Mouse (Mus musculus): ENCODE results near the gene Foxn3. TPM values are rescaled to one million over a fixed set of nuclear protein-coding genes. Genes with fewer than 3 reads are reported as not detected.

Foxn3 gene
- polyA plus RNA-seq, 1 experiment from 2014 or later: 68.8 TPM

- Histone ChIP-seq H3K27me3 (ENCODE audit: low read depth, poor library complexity, severe bottlenecking) (no peaks in the 10 kb centered on the region), H3K9me3 (replicated peaks) (no peaks in the 10 kb centered on the region), H3K36me3 (peaks cover 23% of the 10 kb centered on the region), H3K4me3 (no peak overlapping the region), H3K27ac (no peak overlapping the region), H3K4me1 (peaks cover 81% of the 10 kb centered on the region)
- no peak for DNase-seq (ENCODE audit: low spot score)
- WGBS: 4% methylated on average over 3 of the region's 3 CpGs
Measured at GRCm38 (mm10) chr12:99342160-99342559, 221.2 kb downstream of the Foxn3 start.

- peaks cover 23% of the 10 kb centered on the region for H3K36me3 ChIP-seq
- peaks cover 81% of the 10 kb centered on the region for H3K4me1 ChIP-seq
- no peaks in the 10 kb centered on the region for H3K27me3 ChIP-seq (ENCODE audit: low read depth, poor library complexity, severe bottlenecking)
- H3K27ac ChIP-seq: no peak overlapping the region
- DNase-seq (ENCODE audit: low spot score): no peak
- WGBS: 68% methylated on average over 7 of the region's 7 CpGs
- H3K4me3 ChIP-seq: no peak overlapping the region
- H3K9me3 ChIP-seq (replicated peaks): no peaks in the 10 kb centered on the region
Measured at GRCm38 (mm10) chr12:99341751-99342150, 221.6 kb downstream of the Foxn3 start.

- peaks cover 23% of the 10 kb centered on the region for H3K36me3 ChIP-seq
- H3K4me3 ChIP-seq: no peak overlapping the region
- H3K27me3 ChIP-seq (ENCODE audit: low read depth, poor library complexity, severe bottlenecking): no peaks in the 10 kb centered on the region
- H3K27ac ChIP-seq: no peak overlapping the region
- H3K4me1 ChIP-seq: peaks cover 81% of the 10 kb centered on the region
- no peak for DNase-seq (ENCODE audit: low spot score)
- WGBS: 85% methylated on average over 13 of the region's 13 CpGs
- H3K9me3 ChIP-seq (replicated peaks): no peaks in the 10 kb centered on the region
Measured at GRCm38 (mm10) chr12:99340418-99341182, 222.8 kb downstream of the Foxn3 start.

DNA sequence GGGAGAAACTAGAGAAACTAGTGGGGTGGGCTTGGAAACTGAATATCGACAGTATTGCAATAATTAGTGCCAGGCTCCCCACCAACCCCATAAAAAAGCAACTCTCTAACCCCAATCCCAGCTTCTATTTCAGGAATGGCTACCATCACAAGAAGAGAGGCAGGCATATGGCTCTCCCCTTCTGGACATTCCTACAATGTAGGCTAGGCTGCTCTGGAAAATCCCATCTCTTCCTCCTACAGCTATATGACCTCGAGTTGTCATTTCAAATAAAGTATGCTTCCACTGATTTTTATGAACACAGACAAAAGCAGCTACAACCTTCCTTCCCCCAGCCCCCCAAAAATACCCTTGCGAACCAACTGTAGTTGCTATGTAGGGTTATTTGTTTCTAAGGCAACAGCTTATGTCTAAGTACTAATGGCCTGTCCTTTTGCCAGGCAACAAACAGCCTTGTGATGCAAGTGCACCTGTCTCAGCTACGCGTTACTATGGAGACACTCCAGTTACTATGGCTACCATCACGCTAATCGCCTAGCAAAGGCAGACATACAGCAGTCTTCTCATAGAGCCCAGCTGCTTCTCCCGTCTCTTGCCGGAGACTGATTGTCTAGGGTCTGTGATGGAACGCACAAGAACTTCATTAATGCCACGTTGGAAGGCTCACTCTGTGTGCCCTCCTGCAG lies 223.6 kb downstream of the Foxn3 start:
- Histone ChIP-seq H3K4me3 (no peak overlapping the region), H3K27me3 (ENCODE audit: low read depth, poor library complexity, severe bottlenecking) (no peaks in the 10 kb centered on the region), H3K9me3 (replicated peaks) (no peaks in the 10 kb centered on the region), H3K4me1 (peaks cover 75% of the 10 kb centered on the region), H3K27ac (no peak overlapping the region), H3K36me3 (peaks cover 23% of the 10 kb centered on the region)
- no peak for DNase-seq (ENCODE audit: low spot score)
- WGBS: 90% methylated on average over 11 of the region's 11 CpGs

GRCm38 (mm10) chr12:99338754-99339153 lies 224.6 kb downstream of the Foxn3 start:
- no peak for DNase-seq (ENCODE audit: low spot score)
- Histone ChIP-seq H3K27ac (no peak overlapping the region), H3K27me3 (ENCODE audit: low read depth, poor library complexity, severe bottlenecking) (no peaks in the 10 kb centered on the region), H3K4me1 (peaks cover 66% of the 10 kb centered on the region), H3K36me3 (peaks cover 23% of the 10 kb centered on the region), H3K4me3 (no peak overlapping the region), H3K9me3 (replicated peaks) (no peaks in the 10 kb centered on the region)
- WGBS: 78% methylated on average over 2 of the region's 2 CpGs

DNA sequence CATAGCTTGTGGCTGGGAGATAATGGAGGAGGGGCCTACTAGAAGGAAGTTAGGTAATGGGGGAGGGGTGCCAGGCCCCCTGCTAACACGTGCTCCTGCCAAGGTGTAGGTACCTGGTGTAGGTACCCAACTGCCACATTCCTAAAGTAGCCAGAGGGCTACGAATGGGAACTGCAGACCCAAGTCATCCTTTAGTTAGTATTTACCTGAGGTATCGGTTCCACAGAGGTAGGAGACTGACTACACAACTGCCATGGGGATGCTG lies 226.3 kb downstream of the Foxn3 start:
- Histone ChIP-seq H3K27ac (peak overlapping the region; percentile 30; the same call in 1 of the 2 replicates), H3K36me3 (peaks cover 34% of the 10 kb centered on the region), H3K27me3 (ENCODE audit: low read depth, poor library complexity, severe bottlenecking) (no peaks in the 10 kb centered on the region), H3K9me3 (replicated peaks) (no peaks in the 10 kb centered on the region), H3K4me3 (no peak overlapping the region), H3K4me1 (peaks cover 58% of the 10 kb centered on the region)
- DNase-seq (ENCODE audit: low spot score): no peak
- 83% methylated on average over 3 of the region's 3 CpGs for WGBS

- H3K27ac ChIP-seq: peak overlapping the region; percentile 30; the same call in 1 of the 2 replicates
- 64% methylated on average over 12 of the region's 12 CpGs for WGBS
- peaks cover 34% of the 10 kb centered on the region for H3K36me3 ChIP-seq
- no peaks in the 10 kb centered on the region for H3K27me3 ChIP-seq (ENCODE audit: low read depth, poor library complexity, severe bottlenecking)
- DNase-seq (ENCODE audit: low spot score): no peak
- H3K4me3 ChIP-seq: no peak overlapping the region
- no peaks in the 10 kb centered on the region for H3K9me3 ChIP-seq (replicated peaks)
- H3K4me1 ChIP-seq: peaks cover 58% of the 10 kb centered on the region
Measured at GRCm38 (mm10) chr12:99336349-99337170, 226.8 kb downstream of the Foxn3 start.

GRCm38 (mm10) chr12:99335628-99336027 lies 227.8 kb downstream of the Foxn3 start:
- no peak for DNase-seq (ENCODE audit: low spot score)
- H3K27me3 ChIP-seq (ENCODE audit: low read depth, poor library complexity, severe bottlenecking): no peaks in the 10 kb centered on the region
- peaks cover 63% of the 10 kb centered on the region for H3K4me1 ChIP-seq
- H3K9me3 ChIP-seq (replicated peaks): no peaks in the 10 kb centered on the region
- H3K4me3 ChIP-seq: no peak overlapping the region
- no peak overlapping the region for H3K27ac ChIP-seq
- WGBS: 84% methylated on average over 9 of the region's 9 CpGs
- H3K36me3 ChIP-seq: peaks cover 29% of the 10 kb centered on the region

GRCm38 (mm10) chr12:99334026-99334425 lies 229.4 kb downstream of the Foxn3 start:
- Histone ChIP-seq H3K9me3 (replicated peaks) (no peaks in the 10 kb centered on the region), H3K27ac (no peak overlapping the region), H3K36me3 (peaks cover 20% of the 10 kb centered on the region), H3K4me1 (peaks cover 65% of the 10 kb centered on the region), H3K4me3 (no peak overlapping the region), H3K27me3 (ENCODE audit: low read depth, poor library complexity, severe bottlenecking) (no peaks in the 10 kb centered on the region)
- WGBS: 93% methylated on average over 9 of the region's 9 CpGs
- DNase-seq (ENCODE audit: low spot score): no peak

- Histone ChIP-seq H3K36me3 (peaks cover 17% of the 10 kb centered on the region), H3K27me3 (ENCODE audit: low read depth, poor library complexity, severe bottlenecking) (no peaks in the 10 kb centered on the region), H3K27ac (no peak overlapping the region), H3K4me3 (no peak overlapping the region), H3K4me1 (peaks cover 66% of the 10 kb centered on the region), H3K9me3 (replicated peaks) (no peaks in the 10 kb centered on the region)
- DNase-seq (ENCODE audit: low spot score): no peak
- WGBS: 84% methylated on average over 20 of the region's 20 CpGs
Measured at GRCm38 (mm10) chr12:99333304-99333968, 229.9 kb downstream of the Foxn3 start.

DNA sequence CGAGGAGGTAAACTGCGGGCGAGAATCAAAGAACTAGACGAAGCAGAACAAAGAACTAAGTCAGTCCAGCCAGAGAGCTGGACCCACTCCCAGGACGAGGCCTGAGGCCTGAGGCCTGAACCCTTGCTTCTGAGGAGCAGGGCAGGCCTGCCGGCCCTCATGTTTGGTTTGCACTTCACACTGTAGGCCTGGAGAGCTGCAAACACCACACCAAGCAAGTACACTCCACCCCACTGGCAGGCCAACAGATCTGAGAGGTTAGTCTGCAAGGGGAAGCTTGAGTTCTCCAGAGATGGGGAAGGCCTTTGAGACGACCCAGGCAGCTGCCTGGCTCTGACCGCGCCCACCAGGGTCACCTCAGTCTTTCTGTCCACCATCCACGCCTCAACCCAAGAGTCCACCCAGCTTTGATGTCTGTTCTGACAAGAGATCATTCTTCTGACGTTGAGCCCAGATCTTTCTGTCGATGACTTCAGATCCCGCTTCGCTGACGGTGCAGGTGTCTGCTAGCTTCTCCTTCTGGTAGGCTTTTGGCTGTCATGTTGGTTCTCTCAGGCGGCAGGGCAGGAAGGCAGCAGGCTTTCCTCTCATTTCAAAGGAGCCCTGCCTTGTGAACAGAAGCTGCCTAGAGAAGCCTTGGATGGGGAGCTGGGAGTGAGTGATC lies 231.1 kb downstream of the Foxn3 start:
- 71% methylated on average over 16 of the region's 16 CpGs for WGBS
- no peak overlapping the region for H3K4me3 ChIP-seq
- H3K27ac ChIP-seq: peak overlapping the region; percentile 61; the same call in 1 of the 2 replicates
- peaks cover 70% of the 10 kb centered on the region for H3K4me1 ChIP-seq
- H3K9me3 ChIP-seq (replicated peaks): no peaks in the 10 kb centered on the region
- peaks cover 11% of the 10 kb centered on the region; the same call in 1 of the 2 replicates for H3K36me3 ChIP-seq
- H3K27me3 ChIP-seq (ENCODE audit: low read depth, poor library complexity, severe bottlenecking): no peaks in the 10 kb centered on the region
- DNase-seq (ENCODE audit: low spot score): no peak

GRCm38 (mm10) chr12:99331341-99331947 lies 231.9 kb downstream of the Foxn3 start:
- WGBS: 20% methylated on average over 8 of the region's 8 CpGs
- H3K27ac ChIP-seq: 0 out of 2 replicates have a peak overlapping the region, but pooled peaks have one; percentile 50
- no peak for DNase-seq (ENCODE audit: low spot score)
- peaks cover 68% of the 10 kb centered on the region for H3K4me1 ChIP-seq
- H3K27me3 ChIP-seq (ENCODE audit: low read depth, poor library complexity, severe bottlenecking): no peaks in the 10 kb centered on the region
- H3K9me3 ChIP-seq (replicated peaks): no peaks in the 10 kb centered on the region
- H3K4me3 ChIP-seq: no peak overlapping the region
- H3K36me3 ChIP-seq: peaks cover 11% of the 10 kb centered on the region; the same call in 1 of the 2 replicates

All from limb, embryonic 10.5 days (tissue).